Mouse (Mus musculus): ENCODE data around the gene Myh11.

Myh11 gene

GRCm38 (mm10) chr16:14291223-14291622 lies at the start of gene Myh11:
Gene Myh11 (minus strand): TSS chr16:14291372.
- peak; percentile 95 for DNase-seq (ENCODE audit: low spot score)

- no peak for DNase-seq (ENCODE audit: low spot score)
Measured at GRCm38 (mm10) chr16:14328156-14328555, 37.0 kb upstream of the Myh11 start.

GRCm38 (mm10) chr16:14320494-14320893 lies 29.3 kb upstream of the Myh11 start:
- DNase-seq (ENCODE audit: low spot score): no peak

GRCm38 (mm10) chr16:14319681-14320080 lies 28.5 kb upstream of the Myh11 start:
- DNase-seq (ENCODE audit: low spot score): no peak

- DNase-seq (ENCODE audit: low spot score): peak; percentile 98
Measured at GRCm38 (mm10) chr16:14316884-14317876, 26.0 kb upstream of the Myh11 start, which contains the start of gene Fopnl. Gene Fopnl (minus strand): TSS chr16:14317405.

DNA sequence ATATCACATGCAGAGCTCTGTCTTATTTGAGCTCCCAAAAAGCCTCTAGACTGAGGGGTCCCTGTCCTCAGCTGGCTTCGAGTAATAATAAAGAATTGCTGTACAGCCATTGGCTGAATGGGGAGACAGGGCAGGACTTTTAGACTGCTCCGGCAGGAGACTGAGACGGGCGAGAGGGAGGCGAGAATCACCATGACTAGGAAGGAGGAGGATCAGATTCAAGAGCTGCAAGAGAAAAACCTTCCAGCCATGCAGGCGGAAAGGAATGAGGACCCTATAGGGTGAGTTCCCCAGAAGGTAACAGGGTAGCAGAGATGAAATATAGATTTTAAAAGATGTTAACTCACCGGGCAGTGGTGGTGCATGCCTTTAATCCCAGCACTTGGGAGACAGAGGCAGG lies 21.7 kb upstream of the Myh11 start:
- DNase-seq (ENCODE audit: low spot score): no peak

DNA sequence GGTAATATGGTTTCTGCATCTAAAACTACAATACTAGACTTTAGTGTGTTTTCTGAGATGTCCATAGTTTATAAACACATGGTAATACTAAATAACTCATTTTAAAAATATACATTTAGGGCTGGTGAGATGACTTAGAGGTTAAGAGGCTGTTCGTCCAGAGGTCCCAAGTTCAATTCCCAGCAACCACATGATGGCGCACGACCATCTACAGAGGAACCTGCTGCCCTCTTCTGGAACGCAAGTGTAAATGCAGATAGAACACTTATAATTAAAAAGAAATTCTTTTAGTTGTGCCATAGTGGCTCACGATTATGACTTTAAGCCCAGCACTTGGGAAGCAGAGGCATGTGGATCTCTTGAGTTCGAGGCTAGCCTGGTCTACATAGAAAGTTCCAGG lies 20.2 kb upstream of the Myh11 start:
- peak; percentile 58 for DNase-seq (ENCODE audit: low spot score)

DNA sequence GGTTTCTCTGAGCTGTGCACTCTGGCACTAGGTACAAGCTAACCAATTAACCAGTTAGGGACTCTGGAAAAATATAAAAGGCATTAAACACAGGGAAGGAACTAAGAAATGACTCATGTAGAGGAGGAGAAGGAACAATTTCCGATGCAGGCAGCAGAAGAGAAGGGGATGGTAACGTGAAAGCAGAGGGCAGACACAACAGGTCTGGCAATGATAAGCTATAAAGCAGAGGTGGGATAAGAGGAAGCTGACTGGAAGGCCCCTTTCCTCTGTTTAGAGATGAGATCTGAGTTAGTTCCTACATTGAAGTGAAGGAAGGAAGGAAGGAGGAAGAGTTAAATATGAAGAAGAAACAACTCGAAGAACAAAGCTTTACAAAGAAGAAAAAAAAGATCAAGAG lies 18.7 kb upstream of the Myh11 start:
- no peak for DNase-seq (ENCODE audit: low spot score)

GRCm38 (mm10) chr16:14308245-14309073 lies 17.3 kb upstream of the Myh11 start:
- DNase-seq (ENCODE audit: low spot score): no peak

- no peak for DNase-seq (ENCODE audit: low spot score)
Measured at GRCm38 (mm10) chr16:14307373-14307772, 16.2 kb upstream of the Myh11 start.

GRCm38 (mm10) chr16:14306451-14306850 lies 15.3 kb upstream of the Myh11 start:
- DNase-seq (ENCODE audit: low spot score): no peak

DNA sequence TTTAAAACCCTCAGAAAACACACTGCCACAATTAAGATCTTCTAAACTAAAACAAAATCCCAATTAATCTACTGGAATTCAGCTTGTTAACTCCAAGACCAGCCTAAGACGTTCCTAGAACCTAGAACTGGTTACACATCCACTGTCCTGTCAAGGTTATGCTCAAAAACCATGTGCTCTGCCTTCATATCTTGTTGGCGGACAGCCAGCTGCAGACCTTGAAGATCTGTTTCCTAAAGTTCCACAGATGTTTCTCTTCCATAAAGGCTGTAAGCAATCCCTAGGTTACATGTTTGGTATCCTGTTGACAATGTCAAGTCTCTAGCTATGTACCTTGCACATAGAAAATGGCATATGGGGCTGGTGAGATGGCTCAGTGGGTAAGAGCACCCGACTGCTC lies 13.6 kb upstream of the Myh11 start:
- peak; percentile 65 for DNase-seq (ENCODE audit: low spot score)

DNA sequence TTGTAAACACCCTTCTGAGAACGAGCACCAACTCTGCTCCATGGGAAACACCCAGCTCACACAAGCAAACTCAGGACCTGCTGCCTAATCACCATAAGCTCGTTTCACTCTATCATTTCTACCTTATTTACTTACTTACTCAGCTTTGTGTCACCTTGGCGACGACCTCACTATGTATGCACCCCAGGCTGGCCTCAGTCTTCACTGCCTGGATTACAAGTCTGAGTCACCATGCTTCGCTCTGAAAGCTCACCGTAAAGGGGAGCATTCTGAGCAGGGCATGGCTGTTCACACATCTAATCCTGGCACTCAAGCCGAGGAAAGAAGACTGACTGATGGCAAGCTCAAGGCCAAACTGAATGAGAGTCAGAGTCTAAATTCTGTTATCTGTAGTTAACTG lies 12.5 kb upstream of the Myh11 start:
- DNase-seq (ENCODE audit: low spot score): no peak

GRCm38 (mm10) chr16:14303148-14303547 lies 12.0 kb upstream of the Myh11 start:
- no peak for DNase-seq (ENCODE audit: low spot score)

GRCm38 (mm10) chr16:14298461-14298860 lies 7.3 kb upstream of the Myh11 start:
- no peak for DNase-seq (ENCODE audit: low spot score)

GRCm38 (mm10) chr16:14297746-14298145 lies 6.6 kb upstream of the Myh11 start:
- DNase-seq (ENCODE audit: low spot score): no peak

DNA sequence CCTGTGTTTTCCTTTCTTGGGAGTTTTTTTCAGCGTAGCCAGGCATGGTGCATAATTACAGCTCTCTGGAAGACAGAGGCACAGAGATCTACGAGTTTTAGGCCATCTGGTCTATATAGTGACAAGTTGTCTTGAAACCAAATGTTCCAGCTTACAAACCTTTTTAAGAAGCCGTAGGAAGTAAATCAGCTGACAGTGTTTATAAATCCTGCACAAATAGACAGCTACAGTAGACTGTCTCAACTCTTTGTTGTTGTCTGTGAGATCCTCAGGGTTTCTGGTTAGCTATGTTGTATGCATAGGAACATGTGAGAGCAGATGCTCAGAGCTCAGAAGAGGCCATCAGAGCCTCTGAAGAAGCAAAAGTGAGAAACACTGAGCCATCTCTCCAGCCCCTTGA lies 6.0 kb upstream of the Myh11 start:
- DNase-seq (ENCODE audit: low spot score): no peak

GRCm38 (mm10) chr16:14296544-14297124 lies 5.5 kb upstream of the Myh11 start:
- no peak for DNase-seq (ENCODE audit: low spot score)

DNA sequence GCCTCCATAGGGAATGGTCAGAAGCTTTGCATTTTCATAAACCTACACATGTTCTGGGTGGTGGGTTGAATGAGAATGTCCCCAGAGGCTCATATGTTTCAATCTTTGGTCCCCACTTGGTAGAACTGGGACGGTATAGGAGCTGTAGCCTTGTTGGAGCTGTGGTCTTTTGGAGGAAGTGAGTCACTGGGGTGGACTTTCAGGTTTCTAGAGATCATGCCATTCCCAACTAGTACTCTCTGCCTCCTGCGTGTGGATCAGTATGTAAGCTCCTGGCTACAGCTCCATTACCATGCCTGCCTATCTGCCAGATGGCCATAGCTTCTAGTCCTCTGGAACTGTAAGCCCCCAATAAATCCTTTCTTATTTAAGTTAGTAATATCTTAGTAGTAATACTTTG lies 4.1 kb upstream of the Myh11 start:
- no peak for DNase-seq (ENCODE audit: low spot score)

DNA sequence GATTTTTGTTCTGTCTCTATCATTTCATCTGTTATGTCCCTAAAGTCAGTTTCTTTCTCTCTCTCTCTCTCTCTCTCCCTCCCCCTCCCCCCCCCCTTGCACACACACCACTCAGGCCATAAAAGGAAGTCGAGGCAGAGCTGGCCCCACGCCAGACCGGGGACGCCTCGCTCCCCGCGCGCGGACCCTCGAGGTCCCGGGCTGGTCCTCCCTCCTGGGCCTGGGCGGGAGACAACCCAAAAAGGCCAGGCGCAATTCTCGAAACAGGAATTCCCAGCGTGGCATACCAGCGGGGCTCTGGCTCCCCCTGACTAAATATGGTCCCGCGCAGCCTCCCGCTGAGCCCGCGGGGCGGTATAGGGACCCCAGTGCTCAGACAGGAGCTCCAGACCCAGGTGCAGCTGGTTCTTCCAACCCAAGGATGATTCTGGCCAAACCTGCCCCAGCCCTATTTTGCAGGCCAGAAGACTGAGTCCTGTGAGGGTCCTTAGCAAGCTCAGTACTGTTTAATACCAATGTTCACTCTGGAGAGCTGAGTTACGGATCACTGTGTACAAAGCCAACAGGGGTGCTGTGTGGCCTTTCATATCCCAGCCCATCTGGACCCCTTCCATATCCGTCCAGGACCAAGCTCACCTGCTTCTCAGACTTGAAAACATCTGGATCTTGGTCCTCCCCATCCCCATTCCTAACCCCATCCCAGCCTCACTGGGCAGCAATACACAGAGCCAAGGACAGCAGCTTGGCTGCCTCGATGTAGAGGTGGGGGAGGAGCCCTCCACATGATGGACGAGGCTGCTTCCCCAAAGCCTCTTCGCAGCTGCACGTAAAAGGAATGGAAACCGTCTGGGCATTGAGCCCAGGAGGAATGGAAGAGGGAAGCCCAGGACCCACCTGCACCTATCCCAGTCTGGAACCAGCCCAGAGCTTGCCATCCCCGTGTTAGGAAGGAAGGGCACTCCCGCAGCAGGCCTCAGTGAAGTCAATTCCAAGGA lies 1.3 kb upstream of the Myh11 start:
- DNase-seq (ENCODE audit: low spot score): peak; percentile 78

GRCm38 (mm10) chr16:14272374-14272965 lies 18.7 kb downstream of the Myh11 start:
- DNase-seq (ENCODE audit: low spot score): no peak

Data from testis, postnatal 10 days (tissue).